Mouse (Mus musculus) embryo, embryonic 11 days (tissue): Measurements from ENCODE around the gene Tab1.
A peak's percentile ranks its signal among the peaks of the same experiment; 100 is the strongest.

Experiments used
- DNase-seq: peaks from one replicate; pipeline ENCODE4 v3.0.0-alpha.2; 2015

Tab1 gene

GRCm38 (mm10) chr15:80170357-80170756 lies 37.4 kb downstream of the Tab1 start:
- DNase-seq: no peak

GRCm38 (mm10) chr15:80171286-80171685 lies 38.4 kb downstream of the Tab1 start:
- DNase-seq: peak; percentile 51

DNA sequence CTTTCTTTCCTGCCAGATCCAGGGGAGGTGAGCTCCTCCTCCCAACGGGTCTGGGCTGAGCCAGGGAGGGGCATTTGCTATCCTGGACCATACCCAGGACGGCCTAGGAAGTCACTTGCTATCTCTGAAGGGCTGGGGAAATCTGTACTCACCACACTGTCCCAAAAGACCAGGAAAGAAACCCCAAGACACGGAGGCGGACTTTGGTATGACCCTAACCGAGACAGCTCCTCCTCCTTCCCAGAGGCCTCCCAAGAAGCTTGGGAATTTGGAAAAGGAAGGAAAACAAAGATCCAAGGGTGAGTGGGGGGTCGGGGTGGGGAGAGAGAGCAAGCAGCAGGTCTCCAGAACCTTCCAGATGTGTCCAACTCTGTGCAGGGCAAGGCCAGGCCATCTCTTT lies 38.9 kb downstream of the Tab1 start:
- peak; percentile 19 for DNase-seq

- DNase-seq: peak; percentile 78
Observed at GRCm38 (mm10) chr15:80173001-80173771, 40.3 kb downstream of the Tab1 start, which contains the start of gene Mgat3. Mgat3 (plus strand) TSS chr15:80173721.

GRCm38 (mm10) chr15:80173781-80174597 lies 41.1 kb downstream of the Tab1 start:
- DNase-seq: peak; percentile 72

GRCm38 (mm10) chr15:80174598-80174875 lies 41.6 kb downstream of the Tab1 start:
- no peak for DNase-seq

DNA sequence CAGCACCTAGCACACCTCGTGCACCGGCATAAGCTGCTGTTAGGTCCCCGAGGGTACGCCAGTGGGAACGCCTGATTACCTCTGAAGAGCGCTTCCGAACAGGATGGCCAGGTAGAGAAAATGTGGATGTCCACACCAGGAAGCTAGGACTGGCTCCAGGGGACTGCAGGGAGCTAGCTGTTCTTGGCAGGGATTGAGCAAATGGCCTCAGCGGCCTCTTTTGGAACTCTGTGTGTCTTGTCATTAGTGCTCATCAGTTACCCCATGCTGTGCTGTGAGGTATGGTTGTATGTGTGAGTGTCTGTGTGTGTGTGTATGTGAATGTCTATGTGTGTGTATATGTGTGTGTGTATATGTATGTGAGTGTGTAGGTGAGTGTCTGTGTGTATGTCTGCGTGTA lies 42.4 kb downstream of the Tab1 start:
- no peak for DNase-seq

GRCm38 (mm10) chr15:80175756-80176155 lies 42.8 kb downstream of the Tab1 start:
- no peak for DNase-seq

GRCm38 (mm10) chr15:80181561-80181960 lies 48.6 kb downstream of the Tab1 start:
- no peak for DNase-seq

DNA sequence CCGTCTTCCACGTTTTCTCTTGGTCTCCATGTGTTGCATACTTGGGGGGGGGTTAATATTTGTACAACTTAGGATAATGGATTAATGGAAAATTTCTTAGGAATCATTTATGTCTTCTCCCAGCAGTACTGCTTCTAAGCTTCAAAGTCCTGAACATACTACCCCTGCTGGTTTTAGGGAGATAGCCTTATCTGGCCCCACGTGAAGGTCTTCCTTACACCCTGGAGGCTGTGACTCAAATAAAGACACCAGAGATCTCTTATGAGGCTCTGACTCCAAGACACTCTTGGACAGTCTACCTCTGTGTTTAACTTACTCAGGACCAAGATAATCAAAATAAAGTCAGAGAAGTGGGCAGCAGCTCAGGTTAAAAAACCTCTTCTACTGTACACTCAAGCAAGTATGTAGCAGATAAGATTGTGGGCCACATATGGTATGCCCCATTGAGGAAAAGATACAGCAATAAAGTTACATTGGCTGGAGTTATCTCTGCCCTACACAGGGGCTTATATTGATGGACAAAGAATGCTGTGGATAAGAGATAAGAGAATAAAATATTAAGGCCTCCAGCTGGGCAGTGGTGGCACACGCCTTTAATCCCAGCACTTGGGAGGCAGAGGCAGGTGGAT lies 49.3 kb downstream of the Tab1 start:
- no peak for DNase-seq

DNA sequence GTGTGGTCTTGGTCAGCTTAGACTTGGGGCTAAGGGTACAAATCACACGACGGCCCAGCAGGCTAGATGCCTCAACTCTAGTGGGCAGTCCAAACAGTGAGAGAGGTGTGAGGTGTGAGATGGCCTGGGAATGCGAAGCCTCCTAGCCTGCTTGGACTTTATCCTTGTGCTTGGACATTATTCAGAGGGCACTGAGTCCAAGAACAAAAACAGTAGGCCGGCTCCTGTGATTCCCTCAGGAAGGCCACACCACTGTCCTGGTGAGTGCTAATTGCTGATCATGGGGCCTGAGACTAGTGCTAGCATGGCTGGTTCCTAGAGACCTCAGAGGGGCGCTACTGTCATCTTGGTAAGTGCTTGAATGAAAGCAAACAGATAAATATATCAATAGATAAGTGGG lies 56.0 kb downstream of the Tab1 start:
- no peak for DNase-seq

- DNase-seq: no peak
Observed at GRCm38 (mm10) chr15:80190075-80190474, 57.1 kb downstream of the Tab1 start.

- DNase-seq: no peak
Observed at GRCm38 (mm10) chr15:80191585-80192245, 58.8 kb downstream of the Tab1 start.

- DNase-seq: no peak
Observed at GRCm38 (mm10) chr15:80192246-80192585, 59.3 kb downstream of the Tab1 start.

- no peak for DNase-seq
Observed at GRCm38 (mm10) chr15:80192847-80193246, 59.9 kb downstream of the Tab1 start.

GRCm38 (mm10) chr15:80199556-80199955 lies 66.6 kb downstream of the Tab1 start:
- DNase-seq: no peak

DNA sequence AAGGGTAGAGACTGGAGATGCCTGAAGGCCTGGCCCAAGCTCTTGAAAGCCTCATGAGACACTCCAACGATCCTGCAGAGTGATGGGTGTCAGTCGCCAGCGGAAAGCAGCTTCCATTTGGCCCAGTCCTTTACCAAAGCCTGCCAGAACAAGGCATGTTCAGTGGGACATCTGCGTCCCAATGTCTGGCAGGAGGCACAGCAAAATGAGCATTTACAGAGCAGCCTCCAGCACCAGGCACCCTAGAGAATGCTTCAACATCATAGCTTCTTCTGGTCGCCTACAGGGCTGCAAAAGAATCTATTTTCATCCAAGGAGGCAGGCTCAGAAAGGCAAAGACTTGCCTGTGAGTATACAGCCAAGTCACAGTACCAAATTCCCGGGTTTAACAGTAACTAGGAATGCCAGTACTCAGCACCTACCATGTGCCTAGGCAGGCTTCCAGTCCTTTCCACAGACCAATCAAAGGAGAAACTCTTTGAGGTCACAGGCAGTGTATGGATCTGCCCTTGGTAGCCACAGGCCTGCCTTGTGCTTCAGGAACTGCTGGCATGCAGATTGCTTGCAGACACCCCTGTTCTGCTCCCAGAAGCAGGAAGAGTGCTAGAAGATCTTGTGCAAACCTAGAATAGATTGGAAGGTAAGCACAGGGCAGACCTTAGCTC lies 69.3 kb downstream of the Tab1 start:
- DNase-seq: no peak

DNA sequence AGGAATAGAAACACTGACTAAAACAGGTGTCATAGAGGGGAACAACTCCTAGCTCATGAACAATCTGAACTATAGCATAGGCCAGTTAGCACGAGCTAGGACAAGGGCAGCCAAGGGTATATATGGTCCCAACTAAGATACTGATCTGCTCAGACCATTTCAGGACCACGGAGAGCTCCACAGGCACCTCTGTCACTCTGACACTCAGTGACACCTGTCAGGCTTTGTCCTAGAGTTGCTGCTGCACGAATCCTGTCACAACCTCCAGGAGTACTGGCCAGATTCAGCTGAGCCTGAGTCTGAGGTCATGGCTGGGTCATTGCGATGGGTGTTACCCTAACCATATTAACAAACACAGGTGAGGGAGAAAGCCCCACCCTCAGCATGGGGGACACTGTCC lies 70.5 kb downstream of the Tab1 start:
- DNase-seq: peak; percentile 62

GRCm38 (mm10) chr15:80206057-80206565 lies 73.2 kb downstream of the Tab1 start:
- no peak for DNase-seq

GRCm38 (mm10) chr15:80208446-80208845 lies 75.5 kb downstream of the Tab1 start:
- peak; percentile 16 for DNase-seq
